Mouse (Mus musculus) ES-Bruce4 (cell line): ENCODE results near the gene Aven. TPM values are rescaled to one million over a fixed set of nuclear protein-coding genes. Genes with fewer than 3 reads are reported as not detected.

ENCODE experiments used
- H3K27ac ChIP-seq: 2 replicates; pipeline ENCODE4 v1.5.1; 2012; ENCODE audit warnings: low read length, inconsistent platforms; ENCODE audit not compliant: insufficient read depth
- H3K27me3 ChIP-seq: 2 replicates; pipeline ENCODE4 v1.6.1; 2012; ENCODE audit warnings: mild to moderate bottlenecking, low read length, inconsistent platforms; ENCODE audit not compliant: control insufficient read depth, poor library complexity, insufficient read depth, severe bottlenecking
- H3K36me3 ChIP-seq: 2 replicates; pipeline ENCODE4 v1.6.1; 2012; ENCODE audit warnings: inconsistent platforms, mild to moderate bottlenecking, low read length, moderate library complexity; ENCODE audit not compliant: control insufficient read depth, poor library complexity, insufficient read depth, severe bottlenecking
- H3K4me1 ChIP-seq: one replicate; pipeline ENCODE4 v1.8.1; 2011; ENCODE audit warnings: low read length; ENCODE audit not compliant: control insufficient read depth, insufficient read depth
- H3K4me3 ChIP-seq: 2 replicates; pipeline ENCODE4 v1.5.1; 2011; ENCODE audit warnings: low read depth, mild to moderate bottlenecking, low read length
- H3K9ac ChIP-seq: 2 replicates; pipeline ENCODE4 v1.6.1; 2012; ENCODE audit warnings: low read depth, mild to moderate bottlenecking, inconsistent platforms; ENCODE audit not compliant: poor library complexity, severe bottlenecking
- H3K9me3 ChIP-seq: replicated peaks from 2 replicates; pipeline ENCODE4 v1.6.1; 2012; ENCODE audit warnings: mild to moderate bottlenecking, low read length, inconsistent platforms; ENCODE audit not compliant: control insufficient read depth, poor library complexity, insufficient read depth, severe bottlenecking
- CTCF ChIP-seq: IDR thresholded peaks from one replicate; pipeline ENCODE4 v1.8.1; 2011; ENCODE audit warnings: low read depth, low read length
- EP300 ChIP-seq: IDR thresholded peaks from 2 replicates; pipeline ENCODE4 v1.6.1; 2011; ENCODE audit warnings: low read depth, low read length; ENCODE audit not compliant: insufficient read depth
- POLR2A ChIP-seq: IDR thresholded peaks from one replicate; pipeline ENCODE4 v1.8.1; 2011; ENCODE audit warnings: low read length; ENCODE audit not compliant: insufficient read depth
- polyA plus RNA-seq: library from polyadenylated mRNA; stranded (reverse); fragments of >200 nt; gene quantifications from 2 replicates; pipeline ENCODE4 v1.2.4, GENCODE M21; 2011; ENCODE audit warnings: low read depth; ENCODE audit not compliant: missing spikeins, insufficient read depth, insufficient read length

Gene Aven
- polyA plus RNA-seq, 1 experiment = 16.2 TPM

- H3K9ac ChIP-seq = peak overlapping the region; percentile 72
- H3K27ac ChIP-seq = peak overlapping the region; percentile 82
- H3K36me3 ChIP-seq = no peaks in the 10 kb centered on the region
- peak overlapping the region; percentile 99 for H3K4me3 ChIP-seq
- no peaks in the 10 kb centered on the region for H3K4me1 ChIP-seq
- H3K9me3 ChIP-seq = no peaks in the 10 kb centered on the region
- TF ChIP-seq POLR2A (no peak), CTCF (no peak), EP300 (no peak)
- no peaks in the 10 kb centered on the region for H3K27me3 ChIP-seq
Observed at GRCm38 (mm10) chr2:112454125-112454861, 38.5 kb upstream of the Aven start.

- H3K36me3 ChIP-seq = no peaks in the 10 kb centered on the region; the same call in 1 of the 2 replicates
- no peaks in the 10 kb centered on the region for H3K27me3 ChIP-seq
- peak within 1 kb of the TSS; percentile 99 for H3K4me3 ChIP-seq
- peak within 1 kb of the TSS; percentile 72 for H3K9ac ChIP-seq
- TF ChIP-seq CTCF (no peak), POLR2A (peak; percentile 91), EP300 (0 out of 2 replicates have a peak, but pooled peaks have one; percentile 5)
- no peaks in the 10 kb centered on the region for H3K9me3 ChIP-seq
- no peaks in the 10 kb centered on the region for H3K4me1 ChIP-seq
- peak within 1 kb of the TSS; percentile 82 for H3K27ac ChIP-seq
Observed at GRCm38 (mm10) chr2:112454862-112455564, 37.8 kb upstream of the Aven start, which contains the start of gene Emc7. Gene Emc7, plus strand, starts transcription at chr2:112454997.

GRCm38 (mm10) chr2:112460557-112460956, 32.2 kb upstream of the Aven start:
- TF ChIP-seq POLR2A (no peak), EP300 (no peak)
- Histone ChIP-seq H3K27ac (no peak overlapping the region), H3K36me3 (peaks cover 7% of the 10 kb centered on the region), H3K4me1 (no peaks in the 10 kb centered on the region), H3K9ac (no peak overlapping the region), H3K4me3 (no peak overlapping the region), H3K9me3 (no peaks in the 10 kb centered on the region), H3K27me3 (no peaks in the 10 kb centered on the region)

GRCm38 (mm10) chr2:112469542-112469941, 23.2 kb upstream of the Aven start:
- Histone ChIP-seq H3K9ac (no peak overlapping the region), H3K36me3 (peaks cover 5% of the 10 kb centered on the region), H3K27ac (no peak overlapping the region), H3K27me3 (no peaks in the 10 kb centered on the region), H3K4me1 (no peaks in the 10 kb centered on the region), H3K9me3 (no peaks in the 10 kb centered on the region), H3K4me3 (no peak overlapping the region)
- no peak for TF ChIP-seq EP300
- no peak for TF ChIP-seq POLR2A
- no peak for TF ChIP-seq CTCF

GRCm38 (mm10) chr2:112470961-112471381, 21.8 kb upstream of the Aven start:
- Histone ChIP-seq H3K27me3 (no peaks in the 10 kb centered on the region), H3K27ac (no peak overlapping the region), H3K9ac (no peak overlapping the region), H3K36me3 (peaks cover 3% of the 10 kb centered on the region), H3K4me1 (no peaks in the 10 kb centered on the region), H3K4me3 (no peak overlapping the region), H3K9me3 (no peaks in the 10 kb centered on the region)
- TF ChIP-seq EP300 = no peak
- TF ChIP-seq POLR2A = no peak
- TF ChIP-seq CTCF = no peak

- H3K9ac ChIP-seq = no peak overlapping the region
- H3K4me3 ChIP-seq = no peak overlapping the region
- H3K4me1 ChIP-seq = no peaks in the 10 kb centered on the region
- H3K9me3 ChIP-seq = no peaks in the 10 kb centered on the region
- no peak overlapping the region for H3K27ac ChIP-seq
- no peak for TF ChIP-seq CTCF
- no peak for TF ChIP-seq EP300
- TF ChIP-seq POLR2A = no peak
- H3K27me3 ChIP-seq = no peaks in the 10 kb centered on the region
- H3K36me3 ChIP-seq = peaks cover 3% of the 10 kb centered on the region
Observed at GRCm38 (mm10) chr2:112472076-112472475, 20.7 kb upstream of the Aven start.
